Mouse (Mus musculus) kidney, adult 2 months (tissue): Measurements from ENCODE around the gene Rpl3l.

Experiments used
- CTCF ChIP-seq: fragments of 200-500 bp; conservative IDR thresholded peaks from 2 replicates; pipeline ENCODE4 v1.5.1; 2011; ENCODE audit warnings: low read depth, mild to moderate bottlenecking, control low read depth, low read length, moderate library complexity, mixed read lengths; ENCODE audit not compliant: insufficient read depth, insufficient read length
- POLR2A ChIP-seq: fragments of 200-500 bp; IDR thresholded peaks from one replicate; pipeline ENCODE4 v1.6.1; 2011; ENCODE audit warnings: low read depth, low read length, control low read depth

DNA sequence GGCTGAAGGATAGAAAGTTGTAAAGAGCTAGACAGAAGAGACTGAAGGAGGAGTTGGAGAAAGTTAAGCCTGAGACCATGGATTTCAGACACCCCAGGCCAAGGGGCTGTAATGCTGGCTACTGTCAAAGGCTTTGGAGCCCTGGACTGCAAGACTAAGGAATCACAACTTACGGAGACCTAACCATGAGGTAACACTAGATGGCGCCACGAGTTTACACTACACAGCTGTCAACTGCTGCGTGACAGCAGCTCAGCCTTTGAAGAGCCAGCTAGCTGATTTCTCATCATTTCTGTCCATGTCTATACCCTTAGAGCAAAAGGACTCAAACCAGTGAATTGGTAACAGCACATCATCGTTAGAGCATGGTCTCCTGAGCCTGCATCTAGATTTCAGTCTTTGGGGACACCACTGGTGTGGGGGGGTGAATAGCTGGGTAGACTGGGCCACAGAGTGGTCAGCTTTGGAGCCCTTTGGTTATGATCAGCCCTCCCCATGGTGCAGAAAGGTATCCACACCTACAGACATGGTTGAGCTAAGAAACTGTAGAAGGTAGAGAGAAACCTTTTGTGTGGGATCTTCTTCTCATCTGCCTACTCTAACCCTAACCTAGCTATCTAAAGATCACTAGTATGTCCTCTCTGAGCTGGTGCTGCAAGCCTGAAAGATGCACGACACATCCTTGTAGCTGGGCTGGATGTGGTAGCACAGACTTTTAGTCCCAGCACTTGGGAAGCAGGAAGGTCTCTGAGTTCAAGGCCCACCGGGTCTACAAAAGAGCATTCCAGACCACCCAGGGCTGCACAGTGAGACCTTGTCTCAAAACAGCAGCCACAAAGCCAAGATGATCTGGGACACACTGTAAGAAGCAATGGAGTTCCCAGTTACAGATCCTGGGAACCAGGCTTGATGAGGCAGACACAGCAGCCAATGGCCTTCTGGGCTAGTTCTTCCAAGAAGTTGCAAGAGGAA is 18.2 kb downstream of the Rpl3l start:
- TF ChIP-seq CTCF (peak; percentile 98), POLR2A (no peak)
